Mouse (Mus musculus) cerebellum, postnatal 10 days (tissue): ENCODE measurements around the gene Cryz.
A peak's percentile ranks its signal among the peaks of the same experiment; 100 is the strongest.
"Not testable (repeated sequence)": the region's sequence is repeated elsewhere in the genome, so short reads cannot be mapped to it uniquely, and the experiment has no call there.

ENCODE experiments used
- DNase-seq, 2 experiments: peaks; one replicate each; pipeline ENCODE4 v3.0.0; 2021; ENCODE audit warnings: mixed read lengths in 2 of 2

The Cryz gene

GRCm38 (mm10) chr3:154611888-154612287 is 15.4 kb downstream of the Cryz start:
- DNase-seq = no peak

GRCm38 (mm10) chr3:154614771-154615170 is 18.3 kb downstream of the Cryz start:
- DNase-seq = no peak

- DNase-seq = no peak
These were observed 18.8 kb downstream of the Cryz start for GRCm38 (mm10) chr3:154615304-154615703.

GRCm38 (mm10) chr3:154616106-154616505 is 19.6 kb downstream of the Cryz start:
- peak; percentile 36 to 50 for DNase-seq

GRCm38 (mm10) chr3:154628284-154628683 is 31.8 kb downstream of the Cryz start:
- DNase-seq = no peak

GRCm38 (mm10) chr3:154631281-154631680 is 34.8 kb downstream of the Cryz start:
- DNase-seq = not testable (repeated sequence)

GRCm38 (mm10) chr3:154633091-154633490 is 36.6 kb downstream of the Cryz start:
- DNase-seq = no peak

GRCm38 (mm10) chr3:154646638-154647442 is 50.3 kb downstream of the Cryz start:
- peak; percentile 58 to 61 for DNase-seq

- no peak for DNase-seq
These were observed 50.9 kb downstream of the Cryz start for GRCm38 (mm10) chr3:154647443-154647780.

GRCm38 (mm10) chr3:154649411-154650285 is 53.1 kb downstream of the Cryz start:
- DNase-seq = peak in 1 of 2 experiments; percentile 16

GRCm38 (mm10) chr3:154651192-154651821 is 54.8 kb downstream of the Cryz start:
- DNase-seq = no peak

- peak; percentile 89 to 93 for DNase-seq
These were observed 56.3 kb downstream of the Cryz start for GRCm38 (mm10) chr3:154652581-154653420.

GRCm38 (mm10) chr3:154653454-154653853 is 56.9 kb downstream of the Cryz start:
- no peak for DNase-seq

GRCm38 (mm10) chr3:154654284-154654683 is 57.8 kb downstream of the Cryz start:
- DNase-seq = no peak

GRCm38 (mm10) chr3:154654901-154655300 is 58.4 kb downstream of the Cryz start:
- DNase-seq = peak; percentile 55 to 71

GRCm38 (mm10) chr3:154655711-154656110 is 59.2 kb downstream of the Cryz start:
- no peak for DNase-seq

- DNase-seq = peak in 1 of 2 experiments; percentile 78
These were observed 67.0 kb downstream of the Cryz start, which contains the start of gene Erich3 for GRCm38 (mm10) chr3:154663545-154663944. TSS of gene Erich3 (plus strand) at chr3:154663859.

GRCm38 (mm10) chr3:154663976-154664581 is 67.6 kb downstream of the Cryz start:
- DNase-seq = peak; percentile 78 to 81

- DNase-seq = peak in 1 of 2 experiments; percentile 47
These were observed 68.1 kb downstream of the Cryz start for GRCm38 (mm10) chr3:154664636-154665035.

GRCm38 (mm10) chr3:154668485-154668884 is 72.0 kb downstream of the Cryz start:
- no peak for DNase-seq

- DNase-seq = no peak
These were observed 74.1 kb downstream of the Cryz start for GRCm38 (mm10) chr3:154670584-154670983.

GRCm38 (mm10) chr3:154671013-154671412 is 74.5 kb downstream of the Cryz start:
- no peak for DNase-seq
